Mouse (Mus musculus) embryonic fibroblast, embryonic 13.5 days (primary cell): ENCODE results near the gene Spic.

Source experiments
- CTCF ChIP-seq: IDR thresholded peaks from 2 replicates; pipeline ENCODE4 v1.5.1; 2011; ENCODE audit warnings: mild to moderate bottlenecking, control low read depth, low read length, moderate library complexity, borderline replicate concordance; ENCODE audit not compliant: insufficient read depth
- POLR2A ChIP-seq: IDR thresholded peaks from 2 replicates; pipeline ENCODE4 v1.6.1; 2011; ENCODE audit warnings: low read depth, mild to moderate bottlenecking, control low read depth, low read length, moderate library complexity

DNA sequence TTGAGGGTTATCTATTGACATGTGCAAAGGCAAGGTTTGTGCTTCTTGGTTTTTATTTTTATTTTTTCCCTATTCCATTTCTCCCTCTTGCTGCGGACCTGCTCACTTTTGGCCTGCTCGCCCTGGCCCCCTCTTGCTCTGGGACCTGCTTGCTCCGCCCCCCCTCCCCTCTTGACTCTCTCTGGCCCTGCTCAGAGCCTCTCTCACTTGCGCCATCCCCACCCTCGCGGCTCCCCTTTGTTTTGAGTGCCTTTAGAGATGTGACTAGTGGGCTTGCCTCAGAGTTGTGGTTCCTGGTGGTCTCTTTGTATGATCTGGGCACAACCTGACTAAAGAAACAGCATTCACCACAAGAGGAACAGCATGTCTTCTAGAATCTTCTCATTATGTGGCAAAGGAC lies 16.1 kb upstream of the Spic start:
- TF ChIP-seq POLR2A = no peak
- TF ChIP-seq CTCF = no peak
